Mouse (Mus musculus) heart, postnatal 4 days (tissue): Measurements from ENCODE around the gene Calm4. TPM values are rescaled to one million over a fixed set of nuclear protein-coding genes. Genes with fewer than 3 reads are reported as not detected.

Experiments used
- DNase-seq: peaks from one replicate; pipeline ENCODE4 v3.0.0; 2021
- total RNA-seq, 2 experiments: library from RNA; stranded (reverse); gene quantifications; 2 replicates each; pipeline ENCODE4 v1.2.3; 2021

Calm4 gene
- total RNA-seq, 2 experiments from 2014 or later, result not detected

DNA sequence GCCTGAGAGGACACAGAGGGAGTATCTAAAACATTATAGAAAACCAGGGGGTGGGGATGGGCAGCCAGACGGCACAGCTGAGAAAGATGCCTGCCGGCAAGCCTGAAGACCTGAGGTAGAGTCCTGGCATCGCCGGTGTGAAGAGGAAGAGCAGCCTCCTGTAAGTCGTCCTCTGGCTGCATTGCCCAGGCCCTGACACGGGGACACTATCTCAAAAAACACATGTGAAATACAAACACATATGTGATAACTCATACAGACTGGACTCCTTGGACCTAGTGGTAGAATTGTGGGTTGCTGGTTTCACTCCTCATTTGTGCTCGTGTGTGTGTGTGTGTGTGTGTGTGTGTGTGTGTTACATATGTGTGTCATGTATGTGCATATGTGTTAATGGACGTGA lies 23.7 kb downstream of the Calm4 start:
- no peak for DNase-seq

DNA sequence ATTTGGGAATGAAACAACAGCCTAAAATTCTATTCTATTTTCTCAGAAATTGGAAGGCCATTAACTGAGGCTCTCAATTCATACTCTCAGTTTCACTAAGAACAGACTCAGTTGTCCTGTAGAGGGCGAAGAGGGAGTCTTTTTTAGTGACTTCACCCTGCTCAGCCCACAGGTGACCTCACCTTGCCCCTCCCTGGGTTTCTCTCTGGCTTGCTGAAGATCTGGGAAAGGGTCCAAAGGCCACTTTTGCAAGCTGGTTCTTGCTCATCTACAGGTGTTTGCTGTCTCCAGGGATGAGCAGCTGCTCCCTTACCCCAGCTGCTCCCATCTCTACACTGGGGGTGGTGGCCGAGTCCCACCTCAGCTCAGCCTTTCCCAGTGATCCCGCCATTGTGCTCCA lies 24.8 kb downstream of the Calm4 start:
- no peak for DNase-seq

DNA sequence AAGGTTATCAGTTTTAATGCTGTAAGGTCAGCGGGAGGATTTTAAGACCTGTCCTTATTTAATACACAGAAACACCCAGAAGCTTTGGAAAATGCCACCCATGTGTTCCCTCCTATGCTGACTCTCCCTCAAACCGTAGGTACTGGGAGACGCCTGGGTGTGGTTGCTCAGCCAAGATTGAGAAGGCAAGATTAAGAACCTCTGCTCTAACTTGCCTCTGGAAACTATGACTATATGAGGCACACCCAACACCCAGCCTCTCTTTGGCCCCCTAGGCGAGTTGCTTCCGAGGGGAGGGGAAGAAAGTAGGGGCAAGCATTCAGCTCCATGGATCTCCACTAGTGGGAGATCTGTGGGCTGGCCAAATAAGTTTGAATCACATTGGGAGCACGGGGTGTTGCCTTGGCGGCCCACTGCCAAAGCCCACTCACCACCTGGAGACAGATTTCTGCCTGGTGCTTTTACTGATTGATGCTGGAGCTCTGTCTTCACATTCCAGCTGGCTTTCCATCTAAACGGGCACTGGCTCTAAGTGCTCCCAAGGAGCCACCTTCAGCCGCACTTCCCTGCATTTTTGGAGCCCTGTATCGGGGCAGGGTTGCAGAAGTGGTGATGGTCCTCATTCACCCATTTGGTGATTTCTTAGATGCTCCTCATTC lies 25.5 kb downstream of the Calm4 start:
- no peak for DNase-seq

DNA sequence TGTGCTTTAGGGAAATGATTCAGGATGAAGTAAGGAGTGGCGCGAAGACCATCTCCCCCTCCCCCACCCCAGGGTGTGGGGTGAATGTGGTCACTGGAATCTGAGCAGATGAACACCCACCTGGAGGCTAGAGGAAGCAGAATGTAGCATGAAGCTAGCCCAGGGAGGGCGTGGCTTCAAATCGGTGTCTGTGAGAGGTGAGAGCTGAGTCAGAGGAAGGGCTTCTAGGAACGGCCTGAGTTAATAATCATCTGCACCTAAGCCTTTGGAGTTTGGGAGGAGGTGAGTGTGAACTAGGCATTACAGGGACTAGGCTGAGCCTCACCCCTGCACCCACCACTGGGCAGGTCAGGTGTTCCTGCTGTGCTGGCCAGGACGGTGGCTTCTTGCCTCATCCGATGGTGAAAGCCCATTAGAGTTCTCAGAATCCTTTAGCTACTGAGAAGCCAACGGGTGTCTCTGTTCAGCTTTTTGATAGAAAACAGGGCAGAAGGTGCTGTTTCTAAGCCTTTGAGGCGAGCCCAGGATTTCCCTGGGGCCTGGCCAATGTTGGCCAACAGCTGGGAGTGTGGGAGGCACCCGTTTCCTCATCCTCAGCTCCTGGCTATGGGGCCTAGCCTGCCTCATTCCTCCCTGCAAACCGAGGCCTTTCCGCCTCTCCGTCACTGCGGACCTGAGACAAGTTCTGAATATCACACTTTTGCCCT lies 28.2 kb downstream of the Calm4 start:
- peak; percentile 42 for DNase-seq

DNA sequence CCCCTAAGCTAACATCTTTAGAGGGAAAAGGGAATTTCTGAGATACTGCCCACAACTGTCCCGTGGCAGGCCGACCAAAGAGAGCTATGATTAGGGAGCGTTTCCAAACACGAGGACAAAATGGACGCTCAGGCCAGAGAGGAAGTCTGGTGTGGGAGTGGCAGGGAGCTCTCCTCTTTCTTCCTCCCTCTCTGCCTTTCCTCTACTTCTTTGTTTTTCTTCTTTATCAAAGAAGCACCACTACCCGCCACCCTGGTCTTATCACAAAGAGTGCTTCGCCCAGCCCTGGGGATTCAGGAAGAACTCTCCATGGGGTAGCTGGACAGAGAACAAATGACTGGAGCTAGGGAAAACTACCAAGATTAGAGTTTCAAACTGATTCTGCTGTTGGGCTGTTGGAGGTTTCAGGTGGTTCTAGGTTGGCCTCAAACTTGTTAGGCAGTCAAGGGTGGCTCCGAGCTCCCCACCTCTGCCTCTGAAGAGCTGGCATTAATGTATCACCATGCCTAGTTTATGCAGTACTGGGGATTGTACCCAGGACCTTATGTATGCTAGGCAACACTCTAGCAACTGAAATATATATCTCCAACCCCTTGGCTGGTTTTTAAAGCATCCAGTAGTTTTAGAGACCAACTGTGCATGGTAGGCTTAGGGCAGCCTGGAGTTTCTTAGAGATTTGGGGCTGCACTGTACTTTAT lies 28.9 kb downstream of the Calm4 start:
- DNase-seq, result no peak

DNA sequence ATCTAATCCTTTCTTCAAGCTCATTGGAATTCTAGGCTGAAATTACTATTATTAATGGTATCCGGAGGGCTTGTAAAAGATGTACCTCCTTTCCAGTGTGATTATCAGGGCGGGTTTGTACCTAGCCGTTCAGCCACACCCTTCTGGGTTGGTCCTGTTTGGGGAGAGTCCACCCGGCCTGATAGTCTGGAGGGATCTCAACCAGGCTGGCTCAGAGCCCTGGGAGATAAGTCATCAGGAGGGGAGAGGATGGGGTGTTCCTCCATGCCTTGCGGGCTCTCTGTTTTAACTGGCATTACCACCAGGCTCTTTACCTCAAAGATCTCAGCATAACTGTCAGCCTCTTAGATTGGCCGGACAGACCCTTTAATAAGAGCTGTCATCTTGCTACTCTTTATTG lies 29.6 kb downstream of the Calm4 start:
- no peak for DNase-seq

DNA sequence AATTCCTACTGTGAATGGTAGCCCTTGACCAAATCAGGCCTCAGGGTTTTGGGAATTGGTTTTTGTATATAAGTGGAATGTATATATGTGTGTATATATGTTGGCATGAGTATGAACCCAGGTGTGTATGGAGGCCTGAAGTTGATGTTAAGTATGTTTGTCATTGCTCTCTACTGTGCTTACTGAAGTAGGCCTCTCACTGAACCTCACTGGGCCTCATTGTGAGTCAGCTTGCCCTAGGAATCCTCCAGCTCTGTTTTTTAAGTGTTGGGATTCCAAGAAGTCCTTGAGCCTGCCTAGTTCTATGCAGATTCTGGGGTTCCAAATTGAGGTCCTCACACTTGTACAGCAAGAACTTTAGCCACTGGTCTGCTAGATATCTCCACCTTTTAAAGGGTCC lies 32.3 kb downstream of the Calm4 start:
- DNase-seq, result no peak

DNA sequence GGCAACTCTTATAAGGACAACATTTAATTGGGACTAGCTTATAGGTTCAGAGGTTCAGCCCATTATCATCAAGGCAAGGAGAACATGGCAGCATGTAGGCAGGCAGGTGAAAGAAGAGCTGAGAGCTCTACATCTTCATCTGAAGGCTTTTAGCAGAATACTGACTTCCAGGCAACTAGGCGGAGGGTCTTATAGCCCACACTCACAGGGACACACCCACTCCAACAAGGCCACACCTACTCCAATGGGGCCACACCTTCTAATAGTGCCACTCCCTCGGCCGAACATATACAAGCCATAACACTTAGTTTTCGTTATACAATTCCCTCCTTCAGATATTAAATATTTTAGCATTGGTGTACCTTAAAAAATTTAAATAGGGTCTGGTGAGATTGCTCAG lies 35.3 kb downstream of the Calm4 start:
- DNase-seq, result no peak

DNA sequence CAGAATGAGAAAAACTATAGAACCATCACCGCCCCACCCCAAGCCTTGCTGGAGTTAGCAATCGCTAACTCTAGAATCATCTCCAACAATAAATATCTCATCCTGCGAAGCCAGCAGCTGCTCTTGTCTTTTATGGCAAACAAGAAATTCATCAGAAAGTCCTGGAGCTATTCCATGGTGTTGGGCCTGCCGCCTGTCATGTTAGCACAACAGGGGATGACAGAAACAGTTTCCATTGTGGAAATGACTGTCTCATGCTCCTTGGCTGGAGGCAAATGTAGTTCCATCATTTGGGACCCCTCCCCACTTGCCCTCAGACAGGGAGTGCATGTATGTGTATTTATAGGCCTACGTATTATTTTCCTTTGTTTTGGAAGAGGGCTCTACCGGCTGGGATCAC lies 38.9 kb downstream of the Calm4 start:
- DNase-seq, result no peak

DNA sequence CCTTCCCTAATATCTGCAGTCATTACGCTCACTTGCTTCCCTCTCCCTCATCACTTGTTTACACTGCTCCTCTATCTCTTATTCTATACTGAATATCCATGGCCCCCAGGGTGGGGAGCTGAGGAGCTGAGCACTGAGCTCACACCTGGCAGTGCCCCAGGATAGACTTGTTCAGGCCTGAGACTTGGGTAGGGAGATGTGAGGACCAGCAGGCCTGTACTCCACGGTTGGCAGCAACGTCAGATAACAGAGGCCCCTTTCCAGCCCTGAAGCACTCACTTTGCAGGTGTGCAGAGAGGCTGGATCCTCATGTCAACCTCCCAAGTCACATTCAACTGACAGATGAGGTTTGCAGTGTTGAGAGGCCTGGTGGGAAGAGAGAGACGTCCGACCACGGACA lies 39.6 kb downstream of the Calm4 start:
- DNase-seq, result no peak

DNA sequence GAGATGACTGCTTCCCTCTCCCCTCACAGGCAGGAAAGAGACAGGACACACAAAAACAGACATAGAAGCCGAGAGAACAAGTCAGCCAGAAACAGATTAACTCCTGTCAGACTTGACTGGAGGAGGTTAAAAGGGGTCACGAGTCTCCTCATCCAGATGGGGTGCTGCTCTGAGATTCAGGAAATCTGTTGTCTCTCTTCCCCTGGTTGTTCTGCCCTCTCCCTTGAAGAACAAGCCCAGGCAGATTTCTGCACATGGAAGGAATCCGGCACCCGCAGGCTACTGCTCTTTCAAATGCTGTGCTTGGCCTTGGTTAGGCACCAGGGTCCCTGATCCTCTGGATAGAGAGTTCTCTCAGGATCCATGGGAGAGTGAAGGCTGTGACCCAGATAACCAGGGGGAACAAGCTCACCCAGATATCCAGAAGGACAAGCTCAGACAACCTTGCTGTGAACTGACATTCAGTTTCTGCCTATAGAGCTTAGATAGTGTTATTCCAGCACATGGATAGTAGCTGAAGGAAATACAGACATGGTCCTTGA lies 40.2 kb downstream of the Calm4 start:
- no peak for DNase-seq

DNA sequence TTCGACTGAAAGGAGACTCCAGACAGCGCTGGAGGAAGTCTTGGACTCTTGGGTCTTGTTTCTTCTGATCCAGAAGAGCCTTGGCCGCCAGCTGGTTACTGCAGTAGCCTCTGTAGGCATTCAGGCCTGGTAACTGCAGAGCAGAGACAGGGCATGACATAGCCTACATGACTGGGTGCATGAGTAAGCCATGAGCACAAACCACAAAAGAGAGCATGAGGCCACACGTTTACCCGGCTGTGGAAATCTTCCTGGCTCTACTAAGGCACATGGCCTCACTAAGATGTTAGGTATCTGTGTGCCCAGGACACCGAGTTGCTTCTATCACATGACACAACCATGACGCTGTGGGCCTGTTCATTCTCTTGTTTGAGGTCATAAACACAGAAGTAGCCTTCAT lies 49.1 kb downstream of the Calm4 start:
- DNase-seq, result no peak

Other genes with a start within 250 kb of the Calm4 start
- 10 to 100 TPM; 20.8 to 22.1 TPM for gene Fam208b, start 226.6 kb upstream of the Calm4 start, total RNA-seq
- 1 to 10 TPM; 5.4 to 8.4 TPM for gene Asb13, start 203.7 kb upstream of the Calm4 start, total RNA-seq
- gene Calml3, start 33.4 kb upstream of the Calm4 start, total RNA-seq, result not detected
- not detected for gene Calm5, start 16.4 kb downstream of the Calm4 start, total RNA-seq
- 10 to 100 TPM; 41.3 to 41.4 TPM for gene Net1, start 80.5 kb downstream of the Calm4 start, total RNA-seq
- not detected for gene Tubal3, start 80.5 kb downstream of the Calm4 start, total RNA-seq
- gene Ucn3, start 107.6 kb downstream of the Calm4 start, total RNA-seq, result not detected
- 1 to 10 TPM; 5.4 to 5.6 TPM for gene Akr1c14, start 211.3 kb downstream of the Calm4 start, total RNA-seq